Mouse (Mus musculus) limb, embryonic 13.5 days (tissue): ENCODE results near the gene Lst1. TPM values are rescaled to one million over a fixed set of nuclear protein-coding genes. Genes with fewer than 3 reads are reported as not detected.

Experiments used
- ATAC-seq: fragments of 200-750 bp; cut with Nextera tagmentation; 2 replicates; pipeline ENCODE4 v1.8.0; 2017; ENCODE audit warnings: low read depth, moderate number of reproducible peaks, moderate TSS enrichment; ENCODE audit not compliant: low FRiP score
- H3K27ac ChIP-seq: fragments of 300-500 bp; sonication (generic); 2 replicates; pipeline ENCODE4 v1.5.1; 2015; ENCODE audit warnings: inconsistent platforms, mild to moderate bottlenecking, moderate library complexity
- H3K27me3 ChIP-seq: fragments of 300-500 bp; sonication (generic); 2 replicates; pipeline ENCODE4 v1.6.1; 2015; ENCODE audit warnings: mild to moderate bottlenecking, inconsistent platforms
- H3K36me3 ChIP-seq: fragments of 300-500 bp; sonication (generic); 2 replicates; pipeline ENCODE4 v1.6.1; 2015; ENCODE audit warnings: inconsistent platforms, mild to moderate bottlenecking, moderate library complexity
- H3K4me1 ChIP-seq: fragments of 300-500 bp; sonication (generic); 2 replicates; pipeline ENCODE4 v1.6.1; 2015; ENCODE audit warnings: inconsistent platforms
- H3K4me2 ChIP-seq: fragments of 300-500 bp; sonication (generic); replicated peaks from 2 replicates; pipeline ENCODE4 v1.6.1; 2015; ENCODE audit warnings: inconsistent platforms, mild to moderate bottlenecking, moderate library complexity
- H3K4me3 ChIP-seq: fragments of 300-500 bp; sonication (generic); 2 replicates; pipeline ENCODE4 v1.5.1; 2015; ENCODE audit warnings: moderate library complexity, mild to moderate bottlenecking, inconsistent platforms
- H3K9ac ChIP-seq: fragments of 300-500 bp; sonication (generic); 2 replicates; pipeline ENCODE4 v1.6.1; 2015; ENCODE audit warnings: mild to moderate bottlenecking, inconsistent platforms
- H3K9me3 ChIP-seq: fragments of 300-500 bp; sonication (generic); 2 replicates; pipeline ENCODE4 v1.6.1; 2016; ENCODE audit warnings: inconsistent platforms
- WGBS: fragments of 180-500 bp; shearing (Covaris S2); methylation state at CpG from one replicate; pipeline ENCODE4 v1.1.7; 2015; 5-methylcytosine and 5-hydroxymethylcytosine counted together
- polyA plus RNA-seq: library from polyadenylated mRNA; unstranded; fragments of >200 nt; fragmentation: Nextera tagmentation; extraction: Ambion mirVana; gene quantifications from 2 replicates; pipeline ENCODE4 v1.2.1, GENCODE M21; 2015

Gene Lst1
- polyA plus RNA-seq, 1 experiment from 2014 or later: 12.1 TPM

DNA sequence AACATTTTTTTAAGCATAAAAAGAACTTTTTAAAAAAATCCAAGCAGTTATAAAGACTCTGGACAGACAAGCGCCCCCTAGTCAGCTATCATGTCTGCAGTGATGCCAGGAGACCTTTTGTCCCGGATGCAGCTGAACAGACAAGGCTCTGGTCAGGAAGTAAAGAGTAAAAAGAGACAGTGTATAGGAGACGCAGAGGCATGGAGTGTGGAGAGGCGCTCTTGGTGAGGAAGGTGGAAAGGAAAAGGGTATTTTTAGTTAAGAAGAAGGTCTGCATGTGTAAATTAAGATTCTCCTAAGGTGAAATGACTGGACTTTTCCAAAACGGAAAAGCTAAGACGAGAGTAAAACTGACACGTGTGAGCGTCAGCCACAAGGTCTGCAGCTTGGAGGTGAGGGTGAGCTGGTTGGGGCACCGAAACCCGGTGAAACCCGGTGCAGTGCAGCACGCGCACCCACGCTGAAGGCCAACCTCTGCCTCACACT lies 38.4 kb upstream of the Lst1 start:
- no peak overlapping the region for H3K4me3 ChIP-seq
- H3K27ac ChIP-seq: no peak overlapping the region
- H3K36me3 ChIP-seq: peaks cover 72% of the 10 kb centered on the region
- no peak overlapping the region for H3K9ac ChIP-seq
- H3K27me3 ChIP-seq: no peaks in the 10 kb centered on the region
- H3K9me3 ChIP-seq: no peaks in the 10 kb centered on the region
- WGBS: 89% methylated on average over 14 of the region's 14 CpGs
- no peak overlapping the region for H3K4me2 ChIP-seq
- peaks cover under 1% of the 10 kb centered on the region; the same call in 1 of the 2 replicates for H3K4me1 ChIP-seq
- ATAC-seq: no peak

DNA sequence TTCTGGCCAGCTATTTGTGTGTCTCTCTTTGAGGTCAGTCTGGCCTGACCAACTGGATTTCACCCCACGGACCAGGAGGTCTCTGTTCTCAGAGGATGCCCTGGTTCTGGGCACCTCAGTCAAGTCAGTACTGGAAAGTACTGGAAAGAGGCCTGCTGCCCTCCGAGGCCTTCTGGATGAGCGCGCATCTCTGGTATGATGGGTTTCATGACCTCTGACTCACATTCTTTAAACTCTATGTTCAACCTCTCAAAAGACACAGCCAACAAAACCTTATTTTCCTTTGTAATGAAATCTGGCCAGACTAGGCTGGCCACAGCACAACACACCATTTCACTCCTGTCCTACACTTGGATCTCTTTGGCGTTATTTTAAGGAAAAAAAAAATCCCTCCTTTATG lies 37.2 kb upstream of the Lst1 start:
- Histone ChIP-seq H3K4me2 (no peak overlapping the region), H3K9me3 (no peaks in the 10 kb centered on the region), H3K9ac (no peak overlapping the region), H3K4me1 (no peaks in the 10 kb centered on the region), H3K36me3 (peaks cover 70% of the 10 kb centered on the region), H3K4me3 (no peak overlapping the region), H3K27me3 (no peaks in the 10 kb centered on the region), H3K27ac (no peak overlapping the region)
- ATAC-seq: no peak
- WGBS: 87% methylated on average over 5 of the region's 5 CpGs

DNA sequence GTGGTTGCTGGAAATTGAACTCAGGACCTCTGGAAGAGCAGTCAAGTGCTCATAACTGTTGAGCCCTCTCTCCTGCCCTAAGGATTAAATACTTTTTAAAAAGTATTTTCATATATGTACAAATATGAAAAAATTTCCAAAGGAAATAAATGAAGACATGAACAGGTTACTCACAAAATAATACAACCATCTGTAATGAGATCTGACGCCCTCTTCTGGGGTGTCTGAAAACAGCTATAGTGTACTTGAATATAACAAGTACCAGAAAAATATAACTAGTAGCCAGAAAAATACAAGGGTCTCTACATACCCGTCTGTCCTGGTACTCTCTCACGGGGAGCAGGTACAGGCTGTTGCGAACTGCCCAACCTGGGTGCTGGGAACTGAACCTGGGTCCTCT lies 36.4 kb upstream of the Lst1 start:
- 94% methylated on average over 4 of the region's 4 CpGs for WGBS
- H3K4me2 ChIP-seq: no peak overlapping the region
- H3K4me3 ChIP-seq: no peak overlapping the region
- no peak overlapping the region for H3K9ac ChIP-seq
- H3K36me3 ChIP-seq: peaks cover 71% of the 10 kb centered on the region
- no peaks in the 10 kb centered on the region for H3K4me1 ChIP-seq
- no peaks in the 10 kb centered on the region for H3K27me3 ChIP-seq
- no peak for ATAC-seq
- H3K27ac ChIP-seq: no peak overlapping the region
- no peaks in the 10 kb centered on the region for H3K9me3 ChIP-seq

DNA sequence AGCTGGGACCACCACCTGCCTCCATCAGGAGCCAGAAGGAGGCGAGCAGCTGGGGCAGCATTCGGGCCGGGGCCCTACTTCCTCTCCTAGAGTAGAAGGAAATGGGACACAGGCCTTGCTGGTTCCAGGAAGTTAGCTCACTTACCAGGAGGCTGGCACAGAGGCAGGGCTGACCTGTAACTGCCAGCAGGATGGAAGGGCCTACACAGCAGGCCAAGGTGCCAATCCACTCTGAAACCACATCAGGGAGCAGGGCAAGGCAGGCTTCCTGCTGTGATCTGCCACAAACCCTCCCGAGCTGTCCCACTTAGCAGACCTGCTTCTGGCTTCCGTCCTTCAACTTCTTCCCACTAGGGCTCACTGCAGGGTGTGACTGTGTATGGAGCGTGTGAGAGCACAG lies 34.1 kb upstream of the Lst1 start:
- Histone ChIP-seq H3K27ac (0 out of 2 replicates have a peak overlapping the region, but pooled peaks have one; percentile 28), H3K36me3 (peaks cover 58% of the 10 kb centered on the region), H3K27me3 (no peaks in the 10 kb centered on the region), H3K9ac (no peak overlapping the region; the same call in 1 of the 2 replicates), H3K4me3 (no peak overlapping the region), H3K4me2 (no peak overlapping the region), H3K9me3 (no peaks in the 10 kb centered on the region), H3K4me1 (no peaks in the 10 kb centered on the region)
- WGBS: 69% methylated on average over 6 of the region's 6 CpGs
- no peak for ATAC-seq

DNA sequence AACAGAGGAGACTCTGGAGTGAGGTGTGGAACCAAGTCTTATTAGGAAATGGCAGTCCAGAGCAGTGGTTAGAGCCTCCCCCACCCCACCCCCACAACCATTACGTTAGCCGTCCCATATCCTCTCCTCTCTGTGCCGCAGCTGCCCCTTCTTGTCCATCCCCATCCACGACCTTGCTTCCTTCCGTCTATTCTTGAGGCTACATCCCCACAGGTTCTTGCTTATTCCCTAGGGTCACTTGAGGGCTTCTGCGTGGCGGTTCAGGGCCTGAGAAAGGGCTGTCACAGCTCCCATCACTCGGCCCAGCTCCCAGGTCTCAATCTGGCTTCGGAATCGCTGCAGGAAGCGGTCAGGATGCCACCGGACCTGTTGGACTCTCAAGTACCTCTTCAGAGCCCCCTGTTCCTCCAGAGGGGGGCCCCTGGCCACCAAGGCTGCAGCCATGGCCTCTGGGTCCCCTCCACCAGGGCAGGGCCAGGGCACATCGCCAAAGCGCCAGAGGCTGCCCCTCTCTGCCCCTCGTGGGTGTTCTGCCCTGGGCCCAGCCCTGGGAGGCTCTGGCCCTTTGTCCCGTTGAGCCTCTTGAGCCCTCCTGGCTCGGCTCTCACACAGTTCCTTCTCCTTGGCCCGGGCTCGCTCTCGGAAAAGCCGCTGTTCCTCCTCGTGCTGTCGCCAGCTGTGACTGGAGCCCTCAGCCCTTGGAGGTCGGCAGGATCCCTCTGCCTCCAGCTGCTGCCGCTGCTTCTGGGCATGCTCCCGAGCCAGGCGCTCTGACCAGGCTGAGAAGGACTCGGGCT lies 32.1 kb upstream of the Lst1 start, which contains the start of gene Gm16181:
TSS of gene Gm16181 (plus strand) at position 679 of the 797 bp plus-strand sequence.
- no peaks in the 10 kb centered on the region for H3K27me3 ChIP-seq
- no peak for ATAC-seq

DNA sequence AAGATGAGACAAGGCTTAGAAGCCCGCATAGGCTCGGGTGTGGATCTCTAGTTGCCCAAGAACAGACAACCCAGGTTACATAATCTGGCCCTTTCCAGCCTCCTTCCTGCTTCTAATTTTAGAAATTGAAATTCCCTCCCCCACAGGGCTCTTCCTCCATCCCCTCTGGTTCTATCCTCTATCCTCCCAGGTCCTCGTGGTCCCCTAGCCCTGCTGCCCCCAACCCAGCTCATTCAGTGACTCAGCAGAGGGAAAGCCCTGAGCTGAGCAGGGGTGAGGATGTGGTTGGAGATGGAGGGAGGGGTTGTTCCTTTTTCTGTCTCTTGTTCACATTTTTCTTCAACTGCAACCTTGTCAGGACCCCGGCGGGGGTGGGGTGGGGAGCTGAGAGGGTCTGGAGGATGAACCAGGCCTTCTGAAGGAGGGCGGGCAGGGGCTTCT lies 31.4 kb upstream of the Lst1 start:
- Histone ChIP-seq H3K4me2 (no peak overlapping the region), H3K27ac (no peak overlapping the region), H3K36me3 (peaks cover 39% of the 10 kb centered on the region), H3K4me1 (no peaks in the 10 kb centered on the region), H3K4me3 (no peak overlapping the region), H3K9ac (no peak overlapping the region), H3K9me3 (no peaks in the 10 kb centered on the region), H3K27me3 (no peaks in the 10 kb centered on the region)
- 88% methylated on average over 6 of the region's 6 CpGs for WGBS
- no peak for ATAC-seq

More for the DNA sequence above, 32.1 kb upstream of the Lst1 start, which contains the start of gene Gm16181:
- H3K4me3 ChIP-seq: no peak within 1 kb of the TSS
- H3K4me2 ChIP-seq: no peak within 1 kb of the TSS
- H3K9ac ChIP-seq: 0 out of 2 replicates have a peak within 1 kb of the TSS, but pooled peaks have one; percentile 19
- H3K27ac ChIP-seq: no peak within 1 kb of the TSS
- peaks cover 46% of the 10 kb centered on the region for H3K36me3 ChIP-seq
- no peaks in the 10 kb centered on the region for H3K9me3 ChIP-seq
- H3K4me1 ChIP-seq: no peaks in the 10 kb centered on the region
- 85% methylated on average over 28 of the region's 28 CpGs for WGBS

DNA sequence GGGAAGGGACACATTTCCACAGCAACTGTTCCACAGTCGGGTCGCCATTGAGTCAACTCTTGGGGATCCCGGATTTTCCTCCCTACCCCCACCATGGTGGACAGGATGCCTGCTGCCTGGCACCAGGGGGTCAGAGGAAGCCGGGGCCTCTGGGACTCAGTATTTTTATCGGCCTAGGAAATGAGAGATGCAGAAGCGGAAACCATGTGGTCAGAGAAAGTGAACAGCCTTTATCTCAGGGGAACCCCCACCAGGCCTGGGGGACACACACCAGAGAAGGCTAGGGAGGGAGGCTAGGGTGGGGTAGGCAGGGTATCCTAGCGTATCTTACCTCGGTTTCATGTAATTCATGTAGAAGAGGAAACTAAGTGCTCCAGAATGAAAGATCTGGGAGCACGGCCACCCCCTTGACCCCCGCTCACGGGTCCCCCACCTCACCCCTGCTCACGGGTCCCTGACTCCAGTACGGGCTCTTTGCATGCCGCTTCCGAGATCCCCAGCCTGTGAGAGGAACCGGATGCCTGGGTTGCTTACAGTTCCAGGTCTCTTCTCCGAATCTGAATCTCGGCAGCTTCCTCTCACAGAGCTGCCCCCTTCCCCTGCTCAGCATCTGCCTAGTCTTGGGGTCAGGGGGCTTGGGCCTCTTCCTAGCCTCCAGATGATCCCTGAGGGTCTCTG lies 30.4 kb upstream of the Lst1 start:
- Histone ChIP-seq H3K4me2 (no peak overlapping the region), H3K36me3 (peaks cover 39% of the 10 kb centered on the region), H3K4me3 (no peak overlapping the region), H3K27me3 (no peaks in the 10 kb centered on the region), H3K27ac (no peak overlapping the region), H3K9ac (no peak overlapping the region), H3K4me1 (no peaks in the 10 kb centered on the region), H3K9me3 (no peaks in the 10 kb centered on the region)
- 82% methylated on average over 18 of the region's 18 CpGs for WGBS
- no peak for ATAC-seq

DNA sequence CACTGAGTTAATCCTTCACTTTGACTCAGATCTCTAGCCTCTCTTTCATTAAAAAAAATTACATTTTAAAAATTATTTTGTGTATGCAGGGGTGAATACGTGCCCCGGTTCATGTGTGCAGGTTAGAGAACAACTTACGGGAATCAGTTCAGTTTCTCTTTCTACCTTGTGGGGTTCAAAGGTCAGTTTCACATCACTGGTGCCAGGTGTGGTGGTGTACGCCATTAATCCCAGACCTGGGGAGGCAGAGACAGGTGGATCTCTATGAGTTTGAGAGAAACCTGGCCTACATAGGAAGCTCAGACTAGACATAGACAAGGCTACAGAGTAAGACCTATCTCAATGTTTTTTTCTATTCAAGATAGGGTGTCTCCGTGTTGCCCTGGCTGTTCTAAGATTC lies 24.8 kb upstream of the Lst1 start:
- no peaks in the 10 kb centered on the region for H3K4me1 ChIP-seq
- no peak for ATAC-seq
- WGBS: 86% methylated on average over 5 of the region's 5 CpGs

DNA sequence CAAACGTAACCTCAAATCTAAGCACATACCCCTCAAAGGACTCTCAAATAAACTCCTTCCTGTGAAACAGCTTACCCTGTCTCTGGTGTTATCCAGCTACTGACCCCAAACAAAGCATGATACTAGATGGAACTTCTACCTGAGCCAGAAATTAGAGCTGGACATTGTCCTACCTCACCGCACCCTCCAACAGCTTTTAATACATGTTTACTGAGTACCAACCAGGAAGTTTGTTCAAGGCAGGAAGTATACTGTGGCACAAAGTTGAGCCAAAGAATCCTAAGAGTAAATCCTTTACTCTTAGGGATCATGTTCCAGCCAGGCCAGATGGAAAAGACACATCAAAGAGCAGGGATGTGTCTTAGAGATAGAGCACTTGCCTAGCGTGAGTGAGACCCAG lies 22.4 kb upstream of the Lst1 start:
- H3K36me3 ChIP-seq: no peaks in the 10 kb centered on the region
- no peak overlapping the region for H3K27ac ChIP-seq
- H3K4me2 ChIP-seq: no peak overlapping the region
- no peak overlapping the region for H3K9ac ChIP-seq
- 57% methylated on average over 3 of the region's 3 CpGs for WGBS
- H3K4me3 ChIP-seq: no peak overlapping the region
- ATAC-seq: no peak
- no peaks in the 10 kb centered on the region for H3K4me1 ChIP-seq
- H3K9me3 ChIP-seq: no peaks in the 10 kb centered on the region
- H3K27me3 ChIP-seq: 0 out of 2 replicates have a peak, but pooled peaks cover 5% of the 10 kb centered on the region

More for the DNA sequence above, 24.8 kb upstream of the Lst1 start:
- no peak overlapping the region for H3K9ac ChIP-seq
- H3K36me3 ChIP-seq: no peaks in the 10 kb centered on the region
- H3K4me2 ChIP-seq: no peak overlapping the region
- H3K9me3 ChIP-seq: no peaks in the 10 kb centered on the region
- no peak overlapping the region for H3K4me3 ChIP-seq
- H3K27ac ChIP-seq: no peak overlapping the region
- H3K27me3 ChIP-seq: no peaks in the 10 kb centered on the region

DNA sequence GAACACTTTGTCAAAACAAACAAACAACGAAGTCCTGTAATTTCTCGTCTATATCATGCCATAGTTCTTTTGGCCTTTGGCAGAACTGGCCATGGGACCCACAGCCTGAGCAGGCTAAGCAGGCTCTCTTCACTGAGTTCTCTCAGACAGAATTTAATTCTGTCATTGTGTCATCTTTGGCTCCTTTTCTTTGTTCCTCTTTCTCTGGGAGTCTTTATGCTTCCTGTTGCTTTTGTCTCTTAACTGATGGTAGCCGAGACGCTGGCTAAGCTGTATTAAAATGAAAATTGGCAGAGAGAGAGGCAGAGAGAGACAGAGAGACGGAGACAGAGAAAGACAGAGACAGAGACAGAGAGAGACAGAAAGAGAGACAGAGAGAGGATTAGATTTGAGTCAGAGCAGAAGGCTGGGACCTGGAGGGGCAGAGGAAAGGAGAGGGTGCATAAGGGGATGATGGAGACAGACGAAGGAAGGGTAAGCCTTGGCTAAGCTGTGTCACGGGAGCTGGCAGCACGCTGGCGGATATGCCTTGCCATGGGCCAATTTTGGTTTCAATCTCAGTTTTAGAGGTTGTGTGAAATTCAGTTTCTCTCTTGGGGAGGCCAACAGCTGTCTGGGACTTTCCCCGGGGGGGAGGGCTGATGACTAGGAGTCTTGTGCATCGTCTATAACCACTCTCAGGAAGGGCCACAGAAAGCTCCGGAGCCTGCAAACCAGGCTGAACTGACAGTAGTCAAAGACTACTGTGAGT lies 21.7 kb upstream of the Lst1 start:
- H3K9ac ChIP-seq: no peak overlapping the region
- no peak overlapping the region for H3K4me2 ChIP-seq
- H3K36me3 ChIP-seq: no peaks in the 10 kb centered on the region
- H3K27me3 ChIP-seq: peaks cover 11% of the 10 kb centered on the region
- H3K4me3 ChIP-seq: no peak overlapping the region
- H3K27ac ChIP-seq: no peak overlapping the region
- no peak for ATAC-seq
- no peaks in the 10 kb centered on the region for H3K9me3 ChIP-seq
- H3K4me1 ChIP-seq: no peaks in the 10 kb centered on the region
- 82% methylated on average over 12 of the region's 12 CpGs for WGBS

DNA sequence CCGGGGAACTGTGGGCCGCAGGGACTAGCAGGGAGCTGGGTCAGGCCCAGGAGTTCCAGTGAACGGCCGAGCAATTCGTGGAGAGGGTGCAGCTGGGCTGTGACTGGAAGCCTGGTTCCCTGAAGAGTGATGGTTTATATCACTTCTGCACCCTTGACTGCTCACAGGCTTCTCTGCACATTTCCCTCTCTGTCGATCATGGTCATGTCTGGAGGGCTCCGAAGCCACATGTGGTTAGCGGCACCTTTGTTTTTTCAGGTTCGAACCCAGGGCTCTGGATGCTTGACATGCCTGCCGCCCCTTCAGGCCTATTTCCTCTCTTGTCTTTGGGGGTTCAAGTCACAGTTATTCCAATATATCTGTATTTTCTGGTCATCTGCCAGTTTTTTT lies 17.1 kb upstream of the Lst1 start:
- Histone ChIP-seq H3K27me3 (peaks cover 56% of the 10 kb centered on the region), H3K27ac (no peak overlapping the region), H3K4me2 (no peak overlapping the region), H3K4me3 (no peak overlapping the region), H3K9me3 (no peaks in the 10 kb centered on the region), H3K4me1 (no peaks in the 10 kb centered on the region), H3K9ac (0 out of 2 replicates have a peak overlapping the region, but pooled peaks have one; percentile 13), H3K36me3 (no peaks in the 10 kb centered on the region)
- no peak for ATAC-seq
- WGBS: 54% methylated on average over 10 of the region's 10 CpGs
